Mouse (Mus musculus) hindbrain, embryonic 12.5 days (tissue): ENCODE results near the gene Cdcp2. TPM values are rescaled to one million over a fixed set of nuclear protein-coding genes. Genes with fewer than 3 reads are reported as not detected.

Experiments used
- ATAC-seq: fragments of 200-750 bp; cut with Nextera tagmentation; 2 replicates; pipeline ENCODE4 v1.8.0; 2017; ENCODE audit warnings: moderate TSS enrichment; ENCODE audit not compliant: low FRiP score
- H3K27ac ChIP-seq: fragments of 300-500 bp; sonication (generic); 2 replicates; pipeline ENCODE4 v1.5.1; 2016; ENCODE audit warnings: mild to moderate bottlenecking
- H3K27me3 ChIP-seq: fragments of 300-500 bp; sonication (generic); 2 replicates; pipeline ENCODE4 v1.6.1; 2016; ENCODE audit warnings: mild to moderate bottlenecking
- H3K36me3 ChIP-seq: fragments of 300-500 bp; sonication (generic); 2 replicates; pipeline ENCODE4 v1.6.1; 2016; ENCODE audit warnings: mild to moderate bottlenecking
- H3K4me1 ChIP-seq: fragments of 300-500 bp; sonication (generic); 2 replicates; pipeline ENCODE4 v1.6.1; 2016
- H3K4me2 ChIP-seq: fragments of 300-500 bp; sonication (generic); replicated peaks from 2 replicates; pipeline ENCODE4 v1.6.1; 2016; ENCODE audit warnings: mild to moderate bottlenecking
- H3K4me3 ChIP-seq: fragments of 300-500 bp; sonication (generic); 2 replicates; pipeline ENCODE4 v1.5.1; 2016; ENCODE audit warnings: mild to moderate bottlenecking
- H3K9ac ChIP-seq: fragments of 300-500 bp; sonication (generic); 2 replicates; pipeline ENCODE4 v1.6.1; 2016; ENCODE audit warnings: mild to moderate bottlenecking, moderate library complexity
- H3K9me3 ChIP-seq: fragments of 300-500 bp; sonication (generic); replicated peaks from 2 replicates; pipeline ENCODE4 v1.6.1; 2016; ENCODE audit warnings: mild to moderate bottlenecking
- WGBS: fragments of 180-500 bp; shearing (Covaris S2); methylation state at CpG from one replicate; pipeline ENCODE4 v1.1.7; 2016; 5-methylcytosine and 5-hydroxymethylcytosine counted together
- polyA plus RNA-seq: library from polyadenylated mRNA; unstranded; fragments of >200 nt; fragmentation: Nextera tagmentation; extraction: Ambion mirVana; gene quantifications from 2 replicates; pipeline ENCODE4 v1.2.1, GENCODE M21; 2016

The Cdcp2 gene
- polyA plus RNA-seq, 1 experiment from 2014 or later: 0.10 TPM

- peak within 1 kb of the TSS; percentile 90 for H3K4me3 ChIP-seq
- peak within 1 kb of the TSS; percentile 76 for H3K4me2 ChIP-seq
- peak within 1 kb of the TSS; percentile 82 for H3K9ac ChIP-seq
- peaks cover 18% of the 10 kb centered on the region for H3K4me1 ChIP-seq
- H3K9me3 ChIP-seq: no peaks in the 10 kb centered on the region
- 0 out of 2 replicates have a peak, but pooled peaks cover 5% of the 10 kb centered on the region for H3K27me3 ChIP-seq
- peak; percentile 99 for ATAC-seq
- H3K27ac ChIP-seq: no peak within 1 kb of the TSS
- peaks cover 30% of the 10 kb centered on the region for H3K36me3 ChIP-seq
- under 1% methylated on average over 60 of the region's 60 CpGs for WGBS
These were observed 30.2 kb upstream of the Cdcp2 start, which contains the start of the genes Mrpl37 and Cyb5rl for GRCm38 (mm10) chr4:107066252-107067124. Gene Mrpl37, minus strand, starts transcription at chr4:107066868. Gene Cyb5rl, plus strand, starts transcription at chr4:107066988.

GRCm38 (mm10) chr4:107067151-107067840, 29.4 kb upstream of the Cdcp2 start:
- Histone ChIP-seq H3K4me3 (peak overlapping the region; percentile 90), H3K4me2 (peak overlapping the region; percentile 76), H3K9me3 (no peaks in the 10 kb centered on the region), H3K36me3 (peaks cover 24% of the 10 kb centered on the region), H3K9ac (peak overlapping the region; percentile 39), H3K27me3 (0 out of 2 replicates have a peak, but pooled peaks cover 5% of the 10 kb centered on the region), H3K27ac (no peak overlapping the region), H3K4me1 (peaks cover 18% of the 10 kb centered on the region)
- ATAC-seq: peak; percentile 54
- WGBS: 3% methylated on average over 33 of the region's 33 CpGs

- ATAC-seq: no peak
- Histone ChIP-seq H3K4me2 (no peak overlapping the region), H3K4me3 (no peak overlapping the region), H3K4me1 (peaks cover 5% of the 10 kb centered on the region), H3K27me3 (0 out of 2 replicates have a peak, but pooled peaks cover 5% of the 10 kb centered on the region), H3K9ac (no peak overlapping the region), H3K27ac (no peak overlapping the region), H3K9me3 (no peaks in the 10 kb centered on the region), H3K36me3 (no peaks in the 10 kb centered on the region)
- 84% methylated on average over 9 of the region's 9 CpGs for WGBS
These were observed 24.3 kb upstream of the Cdcp2 start for GRCm38 (mm10) chr4:107072343-107072742.

- ATAC-seq: no peak
- 79% methylated on average over 5 of the region's 5 CpGs for WGBS
- Histone ChIP-seq H3K9ac (no peak overlapping the region), H3K4me3 (no peak overlapping the region), H3K36me3 (no peaks in the 10 kb centered on the region), H3K4me1 (0 out of 2 replicates have a peak, but pooled peaks cover 4% of the 10 kb centered on the region), H3K27ac (peak overlapping the region; percentile 26; the same call in 1 of the 2 replicates), H3K9me3 (no peaks in the 10 kb centered on the region), H3K27me3 (no peaks in the 10 kb centered on the region), H3K4me2 (no peak overlapping the region)
These were observed 21.2 kb upstream of the Cdcp2 start for GRCm38 (mm10) chr4:107075456-107075855.

GRCm38 (mm10) chr4:107078894-107079293, 17.8 kb upstream of the Cdcp2 start:
- H3K9ac ChIP-seq: no peak overlapping the region
- no peak overlapping the region for H3K27ac ChIP-seq
- H3K27me3 ChIP-seq: no peaks in the 10 kb centered on the region
- H3K4me1 ChIP-seq: peaks cover 14% of the 10 kb centered on the region
- no peaks in the 10 kb centered on the region for H3K36me3 ChIP-seq
- no peak overlapping the region for H3K4me2 ChIP-seq
- H3K9me3 ChIP-seq: no peaks in the 10 kb centered on the region
- WGBS: 83% methylated on average over 4 of the region's 4 CpGs
- 0 out of 2 replicates have a peak, but pooled peaks have one; percentile 46 for ATAC-seq
- H3K4me3 ChIP-seq: no peak overlapping the region

- no peaks in the 10 kb centered on the region for H3K27me3 ChIP-seq
- H3K9me3 ChIP-seq: no peaks in the 10 kb centered on the region
- H3K4me2 ChIP-seq: no peak overlapping the region
- no peak overlapping the region for H3K9ac ChIP-seq
- H3K4me3 ChIP-seq: no peak overlapping the region
- peaks cover 22% of the 10 kb centered on the region for H3K4me1 ChIP-seq
- H3K36me3 ChIP-seq: no peaks in the 10 kb centered on the region
- H3K27ac ChIP-seq: no peak overlapping the region
- no peak for ATAC-seq
These were observed 17.0 kb upstream of the Cdcp2 start for GRCm38 (mm10) chr4:107079716-107080115.

- H3K9ac ChIP-seq: no peak overlapping the region
- no peak overlapping the region for H3K4me3 ChIP-seq
- ATAC-seq: no peak
- WGBS: 93% methylated on average over 3 of the region's 3 CpGs
- H3K36me3 ChIP-seq: no peaks in the 10 kb centered on the region
- no peaks in the 10 kb centered on the region for H3K9me3 ChIP-seq
- H3K27me3 ChIP-seq: no peaks in the 10 kb centered on the region
- peaks cover 32% of the 10 kb centered on the region for H3K4me1 ChIP-seq
- H3K27ac ChIP-seq: no peak overlapping the region
- H3K4me2 ChIP-seq: no peak overlapping the region
These were observed 14.5 kb upstream of the Cdcp2 start for GRCm38 (mm10) chr4:107082185-107082584.

- no peaks in the 10 kb centered on the region for H3K36me3 ChIP-seq
- no peak overlapping the region for H3K9ac ChIP-seq
- no peaks in the 10 kb centered on the region for H3K9me3 ChIP-seq
- no peak for ATAC-seq
- no peak overlapping the region for H3K27ac ChIP-seq
- H3K27me3 ChIP-seq: no peaks in the 10 kb centered on the region
- H3K4me3 ChIP-seq: no peak overlapping the region
- H3K4me1 ChIP-seq: peaks cover 32% of the 10 kb centered on the region
- 95% methylated on average over 4 of the region's 4 CpGs for WGBS
- no peak overlapping the region for H3K4me2 ChIP-seq
These were observed 13.6 kb upstream of the Cdcp2 start for GRCm38 (mm10) chr4:107083126-107083525.

GRCm38 (mm10) chr4:107084343-107084742, 12.3 kb upstream of the Cdcp2 start:
- Histone ChIP-seq H3K4me3 (no peak overlapping the region), H3K9ac (no peak overlapping the region), H3K36me3 (no peaks in the 10 kb centered on the region), H3K27me3 (no peaks in the 10 kb centered on the region), H3K9me3 (no peaks in the 10 kb centered on the region), H3K27ac (peak overlapping the region; percentile 90), H3K4me1 (peaks cover 27% of the 10 kb centered on the region), H3K4me2 (no peak overlapping the region; the same call in 1 of the 2 replicates)
- peak; percentile 69 for ATAC-seq
- 10% methylated on average over 1 of the region's 1 CpGs for WGBS

GRCm38 (mm10) chr4:107084858-107085257, 11.8 kb upstream of the Cdcp2 start:
- peak; percentile 96 for ATAC-seq
- no peaks in the 10 kb centered on the region for H3K9me3 ChIP-seq
- no peak overlapping the region for H3K4me3 ChIP-seq
- 7% methylated on average over 6 of the region's 6 CpGs for WGBS
- H3K9ac ChIP-seq: no peak overlapping the region
- no peaks in the 10 kb centered on the region for H3K27me3 ChIP-seq
- H3K27ac ChIP-seq: peak overlapping the region; percentile 90
- peaks cover 27% of the 10 kb centered on the region for H3K4me1 ChIP-seq
- H3K36me3 ChIP-seq: no peaks in the 10 kb centered on the region
- no peak overlapping the region; the same call in 1 of the 2 replicates for H3K4me2 ChIP-seq

- H3K9me3 ChIP-seq: no peaks in the 10 kb centered on the region
- H3K9ac ChIP-seq: no peak overlapping the region
- no peaks in the 10 kb centered on the region for H3K27me3 ChIP-seq
- no peak overlapping the region for H3K4me2 ChIP-seq
- H3K4me3 ChIP-seq: no peak overlapping the region
- H3K27ac ChIP-seq: no peak overlapping the region
- H3K4me1 ChIP-seq: peaks cover 27% of the 10 kb centered on the region
- WGBS: 82% methylated on average over 14 of the region's 14 CpGs
- ATAC-seq: no peak
- no peaks in the 10 kb centered on the region for H3K36me3 ChIP-seq
These were observed 5.0 kb upstream of the Cdcp2 start for GRCm38 (mm10) chr4:107091696-107092095.

- Histone ChIP-seq H3K36me3 (no peaks in the 10 kb centered on the region), H3K27me3 (no peaks in the 10 kb centered on the region), H3K4me2 (no peak overlapping the region), H3K27ac (no peak overlapping the region), H3K9ac (no peak overlapping the region), H3K9me3 (no peaks in the 10 kb centered on the region), H3K4me3 (no peak overlapping the region), H3K4me1 (peaks cover 47% of the 10 kb centered on the region)
- ATAC-seq: no peak
- WGBS: 77% methylated on average over 16 of the region's 16 CpGs
These were observed 2.1 kb upstream of the Cdcp2 start for GRCm38 (mm10) chr4:107094484-107095187.
